Comparison of ENCODE assay signal across 14 mouse cellular contexts in genomic region chr14:22093124-22093523, GRCm38 (mm10).
A peak's percentile ranks its signal among the peaks of the same experiment; 100 is the strongest.
DNase-seq lines count a peak whose midpoint lies in the region; ATAC-seq and TF ChIP-seq lines count a peak whose summit lies in the region.
"Had no signal": no experiment of that assay in that cellular context is flagged by ENCODE, and none has a peak within 500 bp of the region (broad histone marks: within the 10 kb centered on the region; RNA-seq: fewer than 3 reads in every experiment).

No protein-coding gene starts in this region.

- H3K27ac ChIP-seq in heart, embryonic 11.5 days (ENCODE audit: low read depth, low read length), result no peak overlapping the region
- H3K27ac ChIP-seq in heart, adult 2 months, result no peak overlapping the region
- no peak overlapping the region for H3K27ac ChIP-seq in midbrain, embryonic 14.5 days (replicated peaks; ENCODE audit: low read depth, low read length)
- H3K27ac ChIP-seq in midbrain, embryonic 13.5 days, result no peak overlapping the region
- no peak overlapping the region for H3K27ac ChIP-seq in stomach, embryonic 15.5 days
- H3K27ac ChIP-seq in forebrain, embryonic 11.5 days (ENCODE audit: low read depth, low read length), result no peak overlapping the region
- H3K27ac ChIP-seq: hindbrain, postnatal 0 days; liver, embryonic 13.5 days had no signal

- no peak for DNase-seq in heart, adult 2 months
- DNase-seq in midbrain, embryonic 14.5 days, result peak; percentile 30
- peak; percentile 37 for DNase-seq in heart, postnatal 4 days
- no peak for DNase-seq in urinary bladder, adult 18-20 months (ENCODE audit: low spot score in 2 of 2)
- DNase-seq in forebrain, embryonic 11.5 days (ENCODE audit: low spot score), result no peak
- DNase-seq: adrenal gland, postnatal 14 days; cerebellum, adult 18-20 months; liver, embryonic 13.5 days had no signal

- TF ChIP-seq POLR2A in heart, adult 2 months (IDR thresholded peaks at IDR 0.05; ENCODE audit: insufficient read depth, low read depth, low read length), result no peak

- peaks cover 23% of the 10 kb centered on the region for H3K4me1 ChIP-seq in heart, embryonic 11.5 days (ENCODE audit: control insufficient read depth, insufficient read depth, low read length)
- no peaks in the 10 kb centered on the region for H3K4me1 ChIP-seq in heart, adult 2 months (ENCODE audit: control insufficient read depth, insufficient read depth, low read length)
- no peaks in the 10 kb centered on the region for H3K4me1 ChIP-seq in midbrain, embryonic 14.5 days (ENCODE audit: control insufficient read depth, insufficient read depth, low read length)
- peaks cover 3% of the 10 kb centered on the region for H3K4me1 ChIP-seq in midbrain, embryonic 13.5 days (replicated peaks)
- H3K4me1 ChIP-seq in stomach, embryonic 15.5 days, result peaks cover 40% of the 10 kb centered on the region
- H3K4me1 ChIP-seq in forebrain, embryonic 11.5 days (replicated peaks; ENCODE audit: control insufficient read depth, insufficient read depth, low read length), result no peaks in the 10 kb centered on the region; the same call in 1 of the 2 replicates
- H3K4me1 ChIP-seq: liver, embryonic 13.5 days had no signal

- ATAC-seq in heart, embryonic 11.5 days (replicated peaks; ENCODE audit: insufficient number of reproducible peaks, low FRiP score, low TSS enrichment), result 0 out of 2 replicates have a peak, but pooled peaks have one; percentile 46
- no peak for ATAC-seq in midbrain, embryonic 14.5 days (ENCODE audit: low FRiP score, low TSS enrichment)
- no peak for ATAC-seq in midbrain, embryonic 13.5 days
- peak; percentile 24; the same call in 1 of the 2 replicates for ATAC-seq in stomach, embryonic 15.5 days (ENCODE audit: insufficient read depth, low FRiP score, low read depth)
- ATAC-seq in forebrain, embryonic 11.5 days (replicated peaks; ENCODE audit: low FRiP score), result no peak
- ATAC-seq: CD4-positive, CD25-positive, alpha-beta regulatory T cell, adult 4 months; hindbrain, postnatal 0 days; midbrain, embryonic 16.5 days had no signal

- no peak overlapping the region for H3K4me3 ChIP-seq in heart, embryonic 11.5 days (ENCODE audit: low read depth, low read length)
- no peak overlapping the region for H3K4me3 ChIP-seq in heart, adult 2 months
- H3K4me3 ChIP-seq in midbrain, embryonic 14.5 days (replicated peaks; ENCODE audit: low read depth, low read length), result no peak overlapping the region
- no peak overlapping the region for H3K4me3 ChIP-seq in midbrain, embryonic 13.5 days (replicated peaks)
- no peak overlapping the region for H3K4me3 ChIP-seq in stomach, embryonic 15.5 days (replicated peaks)
- H3K4me3 ChIP-seq in forebrain, embryonic 11.5 days (ENCODE audit: low read depth, low read length), result no peak overlapping the region
- H3K4me3 ChIP-seq: liver, embryonic 13.5 days had no signal

- intact Hi-C loops in heart, adult 2 months (cut with DNase I), result loop anchor here (5.0 kb wide), 1 partner anchor 46 kb away; no protein-coding TSS in a partner anchor

- peak overlapping the region; percentile 14; the same call in 1 of the 2 replicates for H3K4me2 ChIP-seq in heart, embryonic 11.5 days
- H3K4me2 ChIP-seq in midbrain, embryonic 14.5 days (ENCODE audit: low read length), result no peak overlapping the region
- H3K4me2 ChIP-seq in midbrain, embryonic 13.5 days (replicated peaks), result no peak overlapping the region
- H3K4me2 ChIP-seq in stomach, embryonic 15.5 days, result no peak overlapping the region
- no peak overlapping the region for H3K4me2 ChIP-seq in forebrain, embryonic 11.5 days (ENCODE audit: low read depth, low read length, severe bottlenecking)
- H3K4me2 ChIP-seq: liver, embryonic 13.5 days had no signal

- WGBS in heart, embryonic 11.5 days (ENCODE audit: insufficient replicate concordance), result 23% methylated on average over 8 of the region's 8 CpGs
- WGBS in heart, adult 2 months, result 21% methylated on average over 8 of the region's 8 CpGs
- WGBS in midbrain, embryonic 14.5 days, result 39% methylated on average over 8 of the region's 8 CpGs
- WGBS in midbrain, embryonic 13.5 days, result 37% methylated on average over 8 of the region's 8 CpGs
- WGBS in stomach, embryonic 15.5 days, result 22% methylated on average over 8 of the region's 8 CpGs
- 64% methylated on average over 8 of the region's 8 CpGs for WGBS in forebrain, embryonic 11.5 days

- TF ChIP-seq EP300 in heart, adult 2 months (IDR thresholded peaks at IDR 0.05; ENCODE audit: insufficient read depth, low read depth, low read length), result no peak

- H3K27me3 ChIP-seq in heart, embryonic 11.5 days (ENCODE audit: control insufficient read depth, insufficient read depth, low read length), result peaks cover 5% of the 10 kb centered on the region; the same call in 1 of the 2 replicates
- no peaks in the 10 kb centered on the region for H3K27me3 ChIP-seq in heart, adult 2 months (ENCODE audit: control insufficient read depth, insufficient read depth, low read length)
- no peaks in the 10 kb centered on the region; the same call in 1 of the 2 replicates for H3K27me3 ChIP-seq in midbrain, embryonic 14.5 days (ENCODE audit: control insufficient read depth, insufficient read depth, low read length)
- peaks cover 12% of the 10 kb centered on the region; the same call in 1 of the 2 replicates for H3K27me3 ChIP-seq in midbrain, embryonic 13.5 days
- no peaks in the 10 kb centered on the region for H3K27me3 ChIP-seq in stomach, embryonic 15.5 days (replicated peaks)
- no peaks in the 10 kb centered on the region for H3K27me3 ChIP-seq in forebrain, embryonic 11.5 days (ENCODE audit: control insufficient read depth, insufficient read depth, low read length)
- H3K27me3 ChIP-seq: liver, embryonic 13.5 days had no signal

- no peak for TF ChIP-seq CTCF in heart, adult 2 months (IDR thresholded peaks at IDR 0.05)

- H3K9ac ChIP-seq in heart, embryonic 11.5 days (ENCODE audit: low read depth, low read length), result no peak overlapping the region
- H3K9ac ChIP-seq in heart, adult 2 months (ENCODE audit: low read depth, low read length), result no peak overlapping the region
- no peak overlapping the region for H3K9ac ChIP-seq in midbrain, embryonic 14.5 days (replicated peaks; ENCODE audit: low read length)
- H3K9ac ChIP-seq in midbrain, embryonic 13.5 days (replicated peaks), result no peak overlapping the region
- no peak overlapping the region for H3K9ac ChIP-seq in stomach, embryonic 15.5 days
- no peak overlapping the region for H3K9ac ChIP-seq in forebrain, embryonic 11.5 days (ENCODE audit: low read length)
- H3K9ac ChIP-seq: liver, embryonic 13.5 days had no signal

- peaks cover 6% of the 10 kb centered on the region; the same call in 1 of the 2 replicates for H3K9me3 ChIP-seq in heart, embryonic 11.5 days (replicated peaks; ENCODE audit: control insufficient read depth, low read length)
- 0 out of 2 replicates have a peak, but pooled peaks cover 4% of the 10 kb centered on the region for H3K9me3 ChIP-seq in midbrain, embryonic 14.5 days (ENCODE audit: control insufficient read depth, low read length)
- H3K9me3 ChIP-seq in midbrain, embryonic 13.5 days, result peaks cover 5% of the 10 kb centered on the region; the same call in 1 of the 2 replicates
- H3K9me3 ChIP-seq in stomach, embryonic 15.5 days, result no peaks in the 10 kb centered on the region
- no peaks in the 10 kb centered on the region for H3K9me3 ChIP-seq in forebrain, embryonic 11.5 days (ENCODE audit: control insufficient read depth, low read length)
- H3K9me3 ChIP-seq: liver, embryonic 13.5 days had no signal

- no peaks in the 10 kb centered on the region for H3K36me3 ChIP-seq in heart, embryonic 11.5 days (ENCODE audit: control insufficient read depth, insufficient read depth, low read length)
- H3K36me3 ChIP-seq in heart, adult 2 months (ENCODE audit: control insufficient read depth, insufficient read depth, low read length), result no peaks in the 10 kb centered on the region
- no peaks in the 10 kb centered on the region for H3K36me3 ChIP-seq in midbrain, embryonic 14.5 days (ENCODE audit: control insufficient read depth, insufficient read depth, low read length)
- H3K36me3 ChIP-seq in midbrain, embryonic 13.5 days, result no peaks in the 10 kb centered on the region
- no peaks in the 10 kb centered on the region for H3K36me3 ChIP-seq in stomach, embryonic 15.5 days
- no peaks in the 10 kb centered on the region for H3K36me3 ChIP-seq in forebrain, embryonic 11.5 days (ENCODE audit: control insufficient read depth, insufficient read depth, low read length)
- H3K36me3 ChIP-seq: liver, embryonic 13.5 days had no signal

- no peaks in the 10 kb centered on the region for H3K79me2 ChIP-seq in heart, adult 2 months (replicated peaks; ENCODE audit: control insufficient read depth, insufficient read depth, low read length)

Comparison
In these comparisons a context has a peak if more than half of its experiments do, and no peak if none do; other contexts are left out.
1. DNase-seq: peak in midbrain, embryonic 14.5 days (single experiment) and heart, postnatal 4 days (single experiment); none in heart, adult 2 months (0 of 2), urinary bladder, adult 18-20 months (0 of 2) and forebrain, embryonic 11.5 days (single experiment).
2. ATAC-seq: peak in heart, embryonic 11.5 days (single experiment) and stomach, embryonic 15.5 days (single experiment); none in midbrain, embryonic 14.5 days (single experiment), midbrain, embryonic 13.5 days (single experiment) and forebrain, embryonic 11.5 days (single experiment).